Mouse (Mus musculus): Measurements from ENCODE around the gene Fbxo46. TPM values are rescaled to one million over a fixed set of nuclear protein-coding genes. Genes with fewer than 3 reads are reported as not detected.

The Fbxo46 gene
- total RNA-seq, 2 experiments from 2014 or later: 11.0 to 14.0 TPM

DNA sequence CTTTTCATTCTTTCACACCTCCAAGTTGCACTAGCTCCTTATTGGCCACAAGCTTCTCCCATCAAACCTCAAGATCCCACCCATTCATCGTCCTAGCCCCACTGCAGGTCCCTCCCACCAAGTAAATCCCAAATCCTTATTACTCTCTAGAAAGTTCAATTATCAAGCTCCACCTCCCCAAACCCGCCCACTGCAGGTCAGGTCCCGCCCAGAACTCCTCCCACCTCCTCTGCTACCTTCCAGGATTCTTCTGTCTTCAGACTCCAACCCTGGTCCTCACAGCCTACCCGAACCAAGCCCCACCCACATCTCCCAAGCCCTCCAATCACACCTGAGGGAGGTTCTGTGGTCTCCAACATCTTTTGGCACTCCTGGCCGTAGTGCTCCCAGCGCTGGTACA is 44.5 kb downstream of the Fbxo46 start:
- DNase-seq (ENCODE audit: low spot score in 2 of 2): no peak

DNA sequence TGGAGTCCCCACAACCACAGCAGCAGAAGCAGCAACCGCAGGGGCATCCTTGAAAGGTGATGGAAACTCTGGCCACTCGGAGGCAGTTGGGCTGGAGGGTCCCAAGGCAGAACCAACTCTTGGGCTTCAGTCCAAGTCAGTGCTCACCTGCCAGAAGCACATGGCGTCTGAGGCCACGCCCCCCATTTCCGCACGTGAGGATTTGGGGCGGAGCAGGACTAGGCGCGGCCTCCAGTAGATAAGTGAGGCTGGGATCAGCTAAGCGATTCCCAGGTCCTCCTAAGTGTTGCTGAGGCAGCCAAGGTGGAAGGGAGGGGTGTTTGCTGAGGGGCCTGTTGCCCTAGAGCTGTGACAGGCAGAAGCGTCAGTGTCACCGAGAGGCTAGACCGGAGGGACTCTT is 45.3 kb downstream of the Fbxo46 start:
- DNase-seq (ENCODE audit: low spot score in 2 of 2): no peak

DNA sequence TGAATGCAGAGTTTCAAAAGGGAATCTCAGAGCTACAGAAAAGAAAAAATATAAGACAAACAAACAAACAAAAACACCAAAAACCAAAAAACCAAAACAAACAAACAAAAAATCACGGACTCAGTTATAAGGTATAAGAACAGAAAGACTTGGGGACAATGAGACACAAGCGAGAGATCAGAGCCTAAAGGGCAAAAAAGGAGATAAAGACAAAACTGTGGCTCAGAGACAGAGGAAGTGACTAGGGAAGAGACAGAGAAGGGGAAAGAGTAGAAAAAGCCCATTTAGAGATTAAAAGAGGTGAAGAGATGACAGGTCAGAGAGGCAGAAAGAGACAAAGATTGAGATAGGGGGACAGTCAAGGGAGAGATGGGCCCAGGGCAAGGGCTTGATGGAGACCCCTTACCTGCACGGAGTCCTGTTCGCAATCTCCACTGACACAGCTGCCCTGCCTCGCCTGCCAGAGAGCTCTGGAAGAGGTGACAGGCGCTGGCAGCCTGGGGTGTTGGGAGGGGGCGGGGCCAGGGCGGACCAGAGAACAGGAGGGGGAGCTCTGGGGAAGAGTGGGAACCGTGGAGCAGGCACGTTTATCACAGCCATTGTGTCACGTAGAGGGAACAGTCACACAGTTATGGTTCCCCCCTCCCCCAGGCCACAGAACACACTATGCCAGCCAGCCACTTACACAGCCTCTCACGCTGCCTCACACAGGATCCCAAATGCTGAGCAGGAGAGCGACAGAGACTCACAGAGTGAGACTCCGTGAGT is 46.2 kb downstream of the Fbxo46 start, which contains the start of gene Gipr:
Gene Gipr (minus strand): TSS at position 472 of the 768 bp plus-strand sequence.
- no peak for DNase-seq (ENCODE audit: low spot score in 2 of 2)

DNA sequence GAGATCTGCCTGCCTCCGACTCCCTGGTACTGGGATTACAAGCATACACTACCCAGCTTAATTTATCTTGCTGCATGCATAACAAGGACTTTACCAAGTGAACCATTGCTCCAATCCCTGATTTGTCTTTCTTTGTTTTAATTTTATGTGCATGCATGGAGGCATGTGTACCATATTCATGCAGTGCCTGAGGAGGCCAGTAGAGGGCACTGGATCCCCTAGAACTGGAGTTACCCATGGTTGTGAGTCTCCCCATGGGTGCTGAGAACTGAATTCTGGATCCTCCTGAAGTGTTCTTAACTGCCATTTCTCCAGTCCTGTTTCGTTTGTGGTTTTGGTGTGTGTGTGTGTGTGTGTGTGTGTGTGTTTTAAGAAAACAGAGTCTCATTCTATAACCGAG is 47.3 kb downstream of the Fbxo46 start:
- no peak for DNase-seq (ENCODE audit: low spot score in 2 of 2)

DNA sequence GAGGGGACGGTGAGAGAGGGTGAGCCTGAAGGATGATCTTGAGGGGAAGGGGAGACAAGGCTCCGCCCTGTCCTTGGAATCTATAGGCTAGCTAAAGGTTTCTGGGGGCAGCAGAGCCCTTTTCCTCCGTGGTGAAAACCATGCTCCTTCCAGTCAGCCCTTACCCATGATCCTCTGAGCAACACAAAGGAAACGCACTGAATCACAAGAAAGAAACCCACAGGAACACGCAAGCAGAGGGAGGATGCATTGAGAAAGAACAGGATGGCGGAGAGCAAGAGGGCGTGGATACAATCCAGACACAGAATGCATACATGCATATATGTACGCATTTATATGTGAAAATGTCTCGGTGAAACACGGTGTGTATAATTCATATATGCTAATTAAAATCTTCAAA is 49.8 kb downstream of the Fbxo46 start:
- no peak for DNase-seq (ENCODE audit: low spot score in 2 of 2)

DNA sequence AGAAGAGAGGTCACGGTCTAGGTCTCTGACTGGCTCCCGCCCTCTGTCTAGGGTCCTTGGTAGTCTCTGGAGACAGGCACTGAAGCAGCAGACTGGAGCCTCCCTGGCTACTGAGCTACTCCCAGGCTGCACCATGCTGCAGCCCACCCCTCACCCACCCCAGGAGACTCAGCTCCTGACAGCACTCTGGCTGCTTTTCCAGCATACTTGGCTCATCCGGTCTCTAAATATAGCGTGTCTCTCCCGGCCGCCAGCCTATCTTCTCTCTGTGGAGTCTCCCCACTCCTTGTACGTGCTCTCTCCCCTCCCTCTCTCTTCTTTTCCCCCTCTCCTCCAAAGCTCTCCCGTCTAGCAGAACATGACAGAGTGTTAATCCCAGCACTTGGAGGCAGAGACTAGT is 50.5 kb downstream of the Fbxo46 start:
- peak in 1 of 2 experiments; percentile 59 for DNase-seq (ENCODE audit: low spot score in 2 of 2)

DNA sequence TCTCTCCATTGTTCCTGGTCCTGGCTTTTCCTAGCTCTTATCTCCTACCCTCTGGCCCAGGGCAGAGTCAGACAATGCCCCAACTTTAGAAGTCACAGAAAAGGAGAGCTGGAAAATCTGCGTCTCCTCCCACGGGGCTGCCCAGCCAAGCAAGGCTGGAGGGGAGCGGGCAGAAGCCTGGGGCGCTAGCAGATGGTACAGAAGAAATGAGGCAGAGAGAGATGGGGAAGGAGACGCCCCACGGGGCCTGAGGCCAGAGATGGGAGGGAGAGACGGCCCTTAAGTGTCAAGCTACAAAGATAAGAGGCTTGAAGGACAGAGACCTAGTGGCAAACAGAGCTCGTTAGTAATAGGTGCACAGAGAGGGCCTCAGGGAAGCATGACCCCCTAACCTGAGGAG is 52.2 kb downstream of the Fbxo46 start:
- no peak for DNase-seq (ENCODE audit: low spot score in 2 of 2)

DNA sequence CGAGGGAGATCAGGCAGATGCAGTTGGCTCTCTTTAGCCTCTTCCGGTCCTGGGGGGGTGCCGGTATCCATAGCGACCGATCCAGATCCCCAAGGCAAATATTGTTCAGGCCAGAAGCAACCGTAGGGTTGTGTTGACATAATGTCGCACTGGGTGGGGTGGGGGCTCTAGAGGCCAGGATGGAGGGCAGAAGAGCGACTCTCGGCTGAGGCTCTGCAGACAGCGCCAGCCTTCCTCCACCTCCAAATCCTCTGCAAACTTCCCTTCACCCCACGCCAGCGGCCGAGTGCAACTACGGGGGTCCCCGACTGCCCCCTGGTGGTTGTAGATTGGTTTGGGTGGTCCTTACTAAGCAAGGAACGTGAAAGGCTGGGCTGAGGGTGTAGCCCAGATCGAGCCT is 53.2 kb downstream of the Fbxo46 start:
- peak; percentile 82 to 85 for DNase-seq (ENCODE audit: low spot score in 2 of 2)

DNA sequence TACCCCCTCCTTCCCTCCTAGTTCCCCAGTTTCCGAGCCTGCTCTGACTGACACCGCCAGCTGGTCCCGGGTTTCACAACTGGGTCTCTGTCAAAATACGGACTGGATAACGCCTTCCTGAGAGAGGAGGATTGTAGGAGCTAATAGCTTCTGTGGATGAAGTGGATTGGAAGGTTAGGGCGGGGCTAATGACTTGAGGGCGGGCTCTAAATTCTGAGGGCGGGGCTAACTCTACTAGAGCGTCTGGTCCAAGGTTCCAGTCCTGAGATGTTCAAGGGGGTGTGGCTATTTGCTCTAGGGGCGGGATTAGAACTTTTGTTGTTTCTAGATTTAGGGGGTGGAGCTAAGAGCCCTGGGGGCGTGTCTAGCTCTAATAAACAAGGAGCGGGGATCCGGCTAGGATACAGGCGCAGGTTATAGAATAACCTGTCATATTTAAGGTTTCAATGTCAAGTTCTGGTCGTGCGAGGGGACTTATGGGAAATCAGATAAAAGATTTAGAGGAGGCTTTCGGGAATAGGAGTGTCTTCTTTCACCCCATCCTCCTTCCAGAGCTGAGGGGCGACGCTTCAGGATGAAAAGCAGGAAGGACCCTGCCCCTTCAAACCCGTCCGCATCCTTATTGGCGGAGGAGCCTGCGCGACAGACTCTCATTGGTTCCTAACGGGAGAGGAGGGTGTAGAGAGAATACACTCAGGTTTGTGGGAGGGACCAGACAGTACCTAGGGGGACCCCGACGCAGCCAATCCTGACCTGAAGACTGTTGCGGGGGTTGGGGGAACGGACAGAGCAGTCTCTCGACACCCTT is 56.3 kb downstream of the Fbxo46 start, which contains the start of gene Eml2:
Gene Eml2 (plus strand): TSS at position 714 of the 808 bp plus-strand sequence.
- DNase-seq (ENCODE audit: low spot score in 2 of 2): peak; percentile 85 to 93

DNA sequence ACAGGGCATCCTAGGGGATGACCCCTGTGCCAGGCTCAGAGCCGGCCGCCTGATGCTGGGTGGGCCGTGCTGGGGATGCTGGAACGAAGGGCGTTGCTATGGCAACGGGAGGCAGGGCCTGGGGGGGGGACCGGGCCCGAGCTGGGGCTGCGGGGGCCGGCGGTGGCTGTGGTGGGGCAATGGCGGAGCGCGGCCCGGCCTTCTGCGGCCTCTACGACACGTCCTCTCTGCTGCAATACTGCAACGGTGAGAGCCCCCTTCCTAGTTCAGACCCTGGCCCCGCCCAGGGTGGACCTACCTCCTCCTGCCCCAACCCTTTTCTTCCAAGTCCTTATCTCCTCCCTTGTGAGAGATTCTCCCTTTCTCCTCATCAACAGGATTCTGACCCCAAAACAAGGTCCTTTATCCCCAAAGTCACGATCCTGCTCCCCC is 56.9 kb downstream of the Fbxo46 start:
- no peak for DNase-seq (ENCODE audit: low spot score in 2 of 2)

DNA sequence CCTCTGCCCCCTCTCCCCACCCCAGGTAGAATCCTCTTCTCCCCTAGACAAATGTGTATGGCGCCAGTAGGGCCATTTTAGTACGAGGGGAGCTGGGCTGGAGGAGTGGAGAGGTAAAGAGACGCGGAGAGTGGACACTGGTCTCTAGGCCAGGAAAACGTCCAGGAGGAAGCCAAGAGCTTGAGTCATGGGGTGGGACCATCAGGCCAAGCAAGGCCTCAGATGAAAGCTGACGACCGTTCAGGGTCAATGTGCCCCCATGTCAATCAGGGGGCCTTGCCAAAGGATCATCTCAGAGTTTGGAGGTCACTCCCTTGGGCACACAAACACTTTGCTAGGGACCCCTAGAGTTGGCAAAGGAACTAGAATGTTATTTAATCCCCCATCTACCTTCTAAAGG is 57.6 kb downstream of the Fbxo46 start:
- no peak for DNase-seq (ENCODE audit: low spot score in 2 of 2)

DNA sequence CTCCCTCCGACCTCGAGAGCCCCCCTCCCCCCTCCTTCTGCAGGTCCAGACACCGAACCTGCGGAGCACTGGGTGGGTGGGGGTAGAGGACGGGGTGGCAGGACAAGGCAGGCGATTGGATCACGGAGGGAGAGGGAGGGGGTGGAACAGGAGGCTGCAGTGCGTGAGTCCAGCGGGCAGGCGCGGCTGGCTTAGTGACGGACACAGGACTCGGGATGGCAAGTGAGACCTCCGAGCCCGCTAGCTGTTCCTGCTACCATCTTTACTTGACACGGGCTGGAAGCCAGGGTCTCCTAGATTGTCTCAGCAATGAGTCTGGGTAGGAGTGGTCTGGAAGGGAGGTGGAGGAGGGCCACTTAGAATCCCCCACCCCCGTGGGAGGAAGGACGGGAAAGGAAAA is 58.4 kb downstream of the Fbxo46 start:
- no peak for DNase-seq (ENCODE audit: low spot score in 2 of 2)

DNA sequence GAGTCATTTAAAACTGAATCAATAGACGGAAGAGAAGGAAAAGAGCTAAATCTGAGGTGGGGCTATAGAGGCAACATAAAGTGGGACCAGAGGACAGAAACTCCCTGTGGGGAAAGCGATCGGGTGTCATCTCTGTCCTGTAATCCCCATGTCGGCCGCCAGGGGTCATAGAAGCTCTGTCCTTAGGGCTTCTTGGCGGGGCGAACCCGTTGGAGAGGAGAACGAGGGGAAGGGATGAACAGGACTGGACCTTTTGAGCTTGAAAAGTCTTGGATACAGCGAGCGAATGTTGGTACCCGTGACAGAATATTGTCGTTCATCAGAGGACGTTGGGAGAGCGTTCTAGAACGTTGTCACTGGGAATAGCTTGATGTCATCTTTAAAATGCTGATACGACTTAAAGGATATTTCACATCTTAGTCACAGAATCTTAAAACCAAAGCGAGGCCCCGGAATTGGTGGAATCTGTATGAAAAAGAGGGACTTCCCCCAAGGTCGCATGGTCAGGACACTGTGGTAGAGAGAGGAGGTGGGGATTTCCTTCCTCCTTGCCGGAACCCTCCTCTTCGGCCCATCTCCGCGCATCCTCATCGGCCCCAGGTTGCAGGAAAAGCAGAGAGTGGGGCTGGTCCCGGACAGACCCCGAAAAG is 58.9 kb downstream of the Fbxo46 start:
- DNase-seq (ENCODE audit: low spot score in 2 of 2): peak; percentile 79 to 81

DNA sequence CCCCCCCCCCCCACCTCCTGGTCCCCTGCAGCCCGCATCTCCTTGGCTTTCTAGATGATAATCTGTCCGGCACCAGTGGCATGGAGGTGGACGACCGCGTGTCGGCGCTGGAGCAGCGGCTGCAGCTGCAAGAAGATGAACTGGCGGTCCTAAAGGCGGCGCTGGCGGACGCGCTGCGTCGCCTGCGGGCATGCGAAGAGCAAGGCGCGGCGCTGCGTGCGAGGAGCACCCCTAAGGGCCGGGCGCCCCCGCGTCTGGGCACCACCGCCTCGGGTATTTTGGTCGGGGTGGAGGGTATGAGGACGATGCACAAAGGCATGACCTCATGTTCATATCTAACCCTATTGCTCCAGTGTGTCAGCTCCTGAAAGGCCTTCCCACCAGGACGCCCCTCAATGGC is 59.5 kb downstream of the Fbxo46 start:
- peak in 1 of 2 experiments; percentile 53 for DNase-seq (ENCODE audit: low spot score in 2 of 2)

DNA sequence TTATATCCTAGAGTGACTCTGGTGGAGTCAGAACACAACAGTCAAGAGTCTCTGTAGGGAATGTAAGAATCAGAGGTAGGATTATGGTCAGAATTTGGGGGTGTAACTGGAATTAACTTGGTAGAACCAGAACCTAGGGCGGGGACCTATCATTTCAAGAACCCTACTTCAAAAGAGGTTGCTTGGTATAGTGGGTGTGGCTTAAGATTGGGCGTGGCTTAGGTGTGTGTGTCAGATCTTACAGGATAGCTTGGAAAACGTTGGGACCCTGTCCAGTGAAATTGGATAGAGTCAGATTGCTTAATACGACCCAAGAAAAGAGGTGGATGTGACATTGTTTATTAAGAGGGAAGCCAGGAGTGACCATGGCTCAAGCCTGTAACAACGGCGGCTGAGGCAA is 60.3 kb downstream of the Fbxo46 start:
- no peak for DNase-seq (ENCODE audit: low spot score in 2 of 2)

DNA sequence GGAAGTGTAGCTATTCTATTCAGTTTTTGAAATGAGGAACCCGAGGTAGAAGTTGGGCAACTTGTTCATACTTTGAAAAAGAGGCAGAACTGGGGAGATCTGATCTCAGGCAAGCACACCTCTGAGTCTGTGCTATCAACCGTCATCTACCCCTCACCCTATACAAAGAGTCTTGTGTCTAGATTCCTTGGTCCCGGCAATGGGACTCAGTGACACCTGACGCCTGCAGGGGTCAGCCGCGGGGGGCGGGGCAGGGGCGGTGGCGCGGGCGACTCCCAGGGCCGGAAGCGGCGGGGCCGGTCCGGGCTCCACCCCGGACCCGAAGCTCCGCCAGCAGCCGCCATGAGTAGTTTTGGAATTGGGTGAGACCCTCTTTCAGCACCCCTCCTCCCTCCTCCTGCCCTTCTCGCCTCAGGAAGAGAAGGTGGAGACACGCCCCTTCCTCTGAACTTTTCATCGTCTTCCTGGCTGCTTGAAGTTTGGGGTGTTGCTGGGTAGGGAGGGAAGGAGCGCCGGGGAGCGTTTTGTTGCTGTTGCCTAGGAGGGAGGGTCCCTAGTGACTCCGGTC is 61.3 kb downstream of the Fbxo46 start:
- no peak for DNase-seq (ENCODE audit: low spot score in 2 of 2)

DNA sequence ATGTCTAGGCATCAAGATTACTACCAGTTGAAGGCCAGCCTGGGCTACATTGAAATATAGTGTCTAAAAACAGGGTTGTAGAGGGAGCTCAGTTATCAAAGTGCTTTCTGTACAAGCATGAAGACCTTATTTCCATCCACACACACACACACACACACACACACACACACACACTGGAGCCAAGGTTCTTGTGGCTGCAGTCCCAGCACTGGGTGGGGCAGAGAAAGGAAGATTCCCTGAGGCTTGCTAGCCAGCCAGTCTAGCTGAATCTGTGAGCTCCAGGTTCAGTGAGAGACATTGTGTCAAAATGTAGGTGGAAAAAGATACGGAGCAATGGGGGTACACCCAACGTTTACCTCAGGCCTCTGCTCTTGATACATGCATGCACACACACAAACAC is 64.6 kb downstream of the Fbxo46 start:
- no peak for DNase-seq (ENCODE audit: low spot score in 2 of 2)

DNA sequence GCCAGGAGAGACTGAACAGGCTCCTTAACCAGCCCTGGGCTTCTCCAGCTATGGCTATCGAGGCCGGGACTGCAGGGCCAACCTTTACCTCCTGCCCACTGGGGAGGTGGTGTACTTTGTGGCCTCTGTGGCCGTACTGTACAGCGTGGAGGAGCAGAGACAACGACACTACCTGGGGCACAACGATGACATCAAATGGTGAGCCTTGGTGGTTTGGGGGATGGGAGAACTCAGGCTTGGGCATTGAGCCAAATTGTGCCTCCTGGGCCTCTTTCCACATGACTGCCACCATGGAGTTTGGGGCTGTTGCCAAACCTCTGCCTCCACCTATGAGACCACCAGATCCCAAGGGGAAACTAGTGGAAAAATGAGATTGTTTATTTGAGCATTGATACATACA is 65.1 kb downstream of the Fbxo46 start:
- DNase-seq (ENCODE audit: low spot score in 2 of 2): no peak

All from layer of hippocampus, postnatal 14 days (tissue).